Mouse (Mus musculus): ENCODE results near the gene Dab1. TPM values are rescaled to one million over a fixed set of nuclear protein-coding genes. Genes with fewer than 3 reads are reported as not detected.

Dab1 gene
- total RNA-seq, 2 experiments from 2014 or later = 0.74 to 2.3 TPM

GRCm38 (mm10) chr4:104366894-104367740 lies 748.0 kb downstream of the Dab1 start:
- peak; percentile 47 to 53 for DNase-seq (ENCODE audit: low spot score in 2 of 2)

GRCm38 (mm10) chr4:104367741-104368411 lies 748.7 kb downstream of the Dab1 start:
- DNase-seq (ENCODE audit: low spot score in 2 of 2) = peak in 1 of 2 experiments; percentile 10

GRCm38 (mm10) chr4:104368561-104369021 lies 749.4 kb downstream of the Dab1 start:
- DNase-seq (ENCODE audit: low spot score in 2 of 2) = peak in 1 of 2 experiments; percentile 18

- DNase-seq (ENCODE audit: low spot score in 2 of 2) = no peak
Observed at GRCm38 (mm10) chr4:104369091-104369490, 749.9 kb downstream of the Dab1 start.

GRCm38 (mm10) chr4:104371136-104371535 lies 752.0 kb downstream of the Dab1 start:
- DNase-seq (ENCODE audit: low spot score in 2 of 2) = no peak

GRCm38 (mm10) chr4:104374191-104374590 lies 755.0 kb downstream of the Dab1 start:
- no peak for DNase-seq (ENCODE audit: low spot score in 2 of 2)

- DNase-seq (ENCODE audit: low spot score in 2 of 2) = no peak
Observed at GRCm38 (mm10) chr4:104384704-104385103, 765.5 kb downstream of the Dab1 start.

- DNase-seq (ENCODE audit: low spot score in 2 of 2) = no peak
Observed at GRCm38 (mm10) chr4:104385272-104385671, 766.1 kb downstream of the Dab1 start.

- no peak for DNase-seq (ENCODE audit: low spot score in 2 of 2)
Observed at GRCm38 (mm10) chr4:104395515-104395914, 776.4 kb downstream of the Dab1 start.

GRCm38 (mm10) chr4:104396095-104396494 lies 776.9 kb downstream of the Dab1 start:
- no peak for DNase-seq (ENCODE audit: low spot score in 2 of 2)

GRCm38 (mm10) chr4:104399106-104399730 lies 780.1 kb downstream of the Dab1 start:
- no peak for DNase-seq (ENCODE audit: low spot score in 2 of 2)

GRCm38 (mm10) chr4:104404099-104404498 lies 784.9 kb downstream of the Dab1 start:
- no peak for DNase-seq (ENCODE audit: low spot score in 2 of 2)

GRCm38 (mm10) chr4:104410922-104411321 lies 791.8 kb downstream of the Dab1 start:
- no peak for DNase-seq (ENCODE audit: low spot score in 2 of 2)

GRCm38 (mm10) chr4:104415482-104415881 lies 796.3 kb downstream of the Dab1 start:
- DNase-seq (ENCODE audit: low spot score in 2 of 2) = no peak

GRCm38 (mm10) chr4:104418354-104418753 lies 799.2 kb downstream of the Dab1 start:
- DNase-seq (ENCODE audit: low spot score in 2 of 2) = no peak

- DNase-seq (ENCODE audit: low spot score in 2 of 2) = no peak
Observed at GRCm38 (mm10) chr4:104420983-104421680, 802.0 kb downstream of the Dab1 start.

- DNase-seq (ENCODE audit: low spot score in 2 of 2) = no peak
Observed at GRCm38 (mm10) chr4:104429127-104429526, 810.0 kb downstream of the Dab1 start.

GRCm38 (mm10) chr4:104431231-104431855 lies 812.2 kb downstream of the Dab1 start:
- DNase-seq (ENCODE audit: low spot score in 2 of 2) = no peak

- no peak for DNase-seq (ENCODE audit: low spot score in 2 of 2)
Observed at GRCm38 (mm10) chr4:104432150-104432549, 813.0 kb downstream of the Dab1 start.

- no peak for DNase-seq (ENCODE audit: low spot score in 2 of 2)
Observed at GRCm38 (mm10) chr4:104435736-104436135, 816.6 kb downstream of the Dab1 start.

- no peak for DNase-seq (ENCODE audit: low spot score in 2 of 2)
Observed at GRCm38 (mm10) chr4:104436411-104436810, 817.3 kb downstream of the Dab1 start.
